Mouse (Mus musculus): ENCODE results near the gene Afap1l2.

Gene Afap1l2

DNA sequence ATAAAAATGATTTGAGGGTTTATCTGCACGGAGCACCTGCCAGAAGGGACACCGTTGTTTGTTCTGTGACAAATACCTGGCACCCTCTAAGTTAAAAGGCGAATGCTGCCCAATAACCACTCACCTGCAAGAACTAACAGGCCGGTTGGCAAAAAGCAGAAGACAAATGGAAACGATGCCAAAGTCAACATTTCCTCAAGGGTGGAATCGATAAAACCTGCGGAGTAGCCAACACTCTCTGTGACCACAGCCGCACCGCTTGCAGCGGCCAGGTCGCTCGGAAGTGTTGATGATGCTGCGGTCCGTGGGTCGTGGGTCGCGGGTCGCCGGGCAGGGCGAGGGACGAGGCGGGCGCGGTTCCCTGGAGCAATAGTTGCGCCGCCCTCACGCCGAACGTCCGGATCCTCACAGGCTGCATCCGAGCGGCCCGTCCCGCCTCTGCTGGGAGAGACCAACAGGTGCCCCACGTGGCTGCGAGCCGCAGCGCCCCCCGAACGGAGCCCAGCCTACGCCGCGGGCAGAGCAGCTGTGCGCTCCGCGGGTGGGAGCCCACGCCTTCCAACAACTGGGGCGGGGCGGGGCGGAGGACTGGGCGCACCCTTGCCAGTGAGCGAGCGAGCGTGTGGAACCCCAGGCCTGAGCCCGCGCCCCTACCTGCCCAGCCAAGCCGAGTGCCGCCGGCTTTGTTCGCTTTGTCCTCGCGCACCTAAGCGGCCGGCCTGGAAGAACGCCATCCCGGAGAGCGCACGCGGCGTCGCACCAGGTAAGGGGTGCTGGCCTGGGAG lies 134.0 kb downstream of the Afap1l2 start, which contains the start of gene Vwa2:
Gene Vwa2, plus strand, starts transcription at position 434 of the 785 bp plus-strand sequence.
- no peak for DNase-seq

DNA sequence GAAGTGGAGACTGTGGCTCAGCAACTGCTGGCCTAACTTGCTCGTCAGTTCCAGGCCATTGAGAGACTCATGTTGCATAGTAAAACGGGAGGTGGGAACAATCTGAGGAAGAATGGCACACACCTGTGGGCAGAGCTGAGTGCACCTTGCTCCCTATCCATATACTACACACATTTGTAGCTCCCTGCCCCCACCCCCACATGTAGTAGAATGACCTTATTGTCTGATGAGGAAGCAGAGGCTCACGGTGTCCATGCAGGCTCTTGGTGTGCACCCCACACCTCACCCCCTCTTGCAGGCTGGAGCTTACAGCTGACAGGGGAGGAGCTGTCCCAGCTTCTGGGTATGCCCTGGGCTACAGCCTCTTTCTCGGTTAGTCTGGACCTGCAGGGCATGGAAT lies 140.3 kb downstream of the Afap1l2 start:
- DNase-seq = no peak

All from cerebellum, adult 9-10 months (tissue).